Mouse (Mus musculus) heart, adult 2 months (tissue): ENCODE data around the gene Avp.

ENCODE experiments used
- CTCF ChIP-seq: fragments of 200-600 bp; IDR thresholded peaks from 2 replicates; pipeline ENCODE4 v1.8.1; 2022; ENCODE audit warnings: antibody characterized with exemption, mild to moderate bottlenecking, moderate library complexity
- EP300 ChIP-seq: fragments of 200-500 bp; IDR thresholded peaks from 2 replicates; pipeline ENCODE4 v1.6.1; 2011; ENCODE audit warnings: low read depth, low read length, control low read depth; ENCODE audit not compliant: insufficient read depth
- POLR2A ChIP-seq: fragments of 200-500 bp; IDR thresholded peaks from 2 replicates; pipeline ENCODE4 v1.6.1; 2011; ENCODE audit warnings: mild to moderate bottlenecking, low read depth, low read length, control low read depth; ENCODE audit not compliant: insufficient read depth

GRCm38 (mm10) chr2:130556292-130556691 is 26.1 kb downstream of the Avp start:
- TF ChIP-seq CTCF (no peak), POLR2A (no peak), EP300 (no peak)
